Mouse (Mus musculus) lung, adult 2 months (tissue): ENCODE measurements around the gene Olfr1423.

ENCODE experiments used
- CTCF ChIP-seq: fragments of 200-500 bp; IDR thresholded peaks from 2 replicates; pipeline ENCODE4 v1.5.1; 2011; ENCODE audit warnings: mild to moderate bottlenecking, low read length, control low read depth; ENCODE audit not compliant: insufficient read depth
- POLR2A ChIP-seq: fragments of 200-500 bp; IDR thresholded peaks from 2 replicates; pipeline ENCODE4 v1.6.1; 2011; ENCODE audit warnings: low read depth, mild to moderate bottlenecking, control low read depth, low read length, borderline replicate concordance; ENCODE audit errors: extremely low read depth

DNA sequence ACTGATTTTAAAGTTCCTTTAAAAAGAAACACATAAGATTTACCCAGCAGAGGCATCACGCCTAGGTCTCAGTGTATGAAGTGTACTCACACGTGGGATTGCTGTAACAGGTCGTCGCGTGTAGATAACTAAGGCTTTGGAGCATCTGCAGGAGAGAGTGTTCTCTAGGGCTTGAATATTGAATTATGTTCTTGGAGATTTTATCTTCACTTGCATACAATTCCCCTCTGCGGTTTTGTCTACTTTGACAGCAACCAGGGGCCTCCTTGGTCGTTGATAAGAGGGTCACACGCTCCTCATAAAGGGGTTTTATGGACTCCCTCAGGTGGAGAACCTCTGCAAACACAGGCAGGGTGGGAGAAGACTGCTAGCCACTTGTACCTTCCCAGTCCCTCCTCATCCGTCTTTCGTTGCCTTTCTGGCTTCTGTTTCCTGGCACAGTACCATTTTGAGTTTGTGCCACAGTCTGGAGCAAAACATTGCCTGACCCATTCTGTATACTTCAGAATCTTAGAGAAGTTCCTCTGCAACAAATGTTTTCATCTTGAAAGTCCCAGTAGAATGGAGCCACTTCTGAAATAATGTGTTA lies 48.6 kb downstream of the Olfr1423 start:
- TF ChIP-seq CTCF (no peak), POLR2A (no peak)
